Mouse (Mus musculus) urinary bladder, postnatal 10 days (tissue): ENCODE data around the gene Olfr1458.

Experiments
- DNase-seq: peaks from one replicate; pipeline ENCODE4 v3.0.0; 2022; ENCODE audit warnings: low spot score

Gene Olfr1458

GRCm38 (mm10) chr19:13106675-13107074, at the start of gene Olfr1458:
Olfr1458 (minus strand) TSS chr19:13106775.
- DNase-seq: no peak

GRCm38 (mm10) chr19:13149449-13149848, 42.9 kb upstream of the Olfr1458 start, which contains the start of gene Olfr1459:
Olfr1459 (minus strand) TSS chr19:13149549.
- no peak for DNase-seq

- DNase-seq: no peak
Measured at GRCm38 (mm10) chr19:13097791-13098190, 8.8 kb downstream of the Olfr1458 start, which contains the start of gene Olfr1457. Olfr1457 (minus strand) TSS chr19:13097891.

- no peak for DNase-seq
Measured at GRCm38 (mm10) chr19:13093908-13094307, 12.7 kb downstream of the Olfr1458 start.

- DNase-seq: no peak
Measured at GRCm38 (mm10) chr19:13060310-13060709, 46.3 kb downstream of the Olfr1458 start, which contains the start of gene Olfr1454. Olfr1454 (plus strand) TSS chr19:13060610.
